In the genomic region with DNA sequence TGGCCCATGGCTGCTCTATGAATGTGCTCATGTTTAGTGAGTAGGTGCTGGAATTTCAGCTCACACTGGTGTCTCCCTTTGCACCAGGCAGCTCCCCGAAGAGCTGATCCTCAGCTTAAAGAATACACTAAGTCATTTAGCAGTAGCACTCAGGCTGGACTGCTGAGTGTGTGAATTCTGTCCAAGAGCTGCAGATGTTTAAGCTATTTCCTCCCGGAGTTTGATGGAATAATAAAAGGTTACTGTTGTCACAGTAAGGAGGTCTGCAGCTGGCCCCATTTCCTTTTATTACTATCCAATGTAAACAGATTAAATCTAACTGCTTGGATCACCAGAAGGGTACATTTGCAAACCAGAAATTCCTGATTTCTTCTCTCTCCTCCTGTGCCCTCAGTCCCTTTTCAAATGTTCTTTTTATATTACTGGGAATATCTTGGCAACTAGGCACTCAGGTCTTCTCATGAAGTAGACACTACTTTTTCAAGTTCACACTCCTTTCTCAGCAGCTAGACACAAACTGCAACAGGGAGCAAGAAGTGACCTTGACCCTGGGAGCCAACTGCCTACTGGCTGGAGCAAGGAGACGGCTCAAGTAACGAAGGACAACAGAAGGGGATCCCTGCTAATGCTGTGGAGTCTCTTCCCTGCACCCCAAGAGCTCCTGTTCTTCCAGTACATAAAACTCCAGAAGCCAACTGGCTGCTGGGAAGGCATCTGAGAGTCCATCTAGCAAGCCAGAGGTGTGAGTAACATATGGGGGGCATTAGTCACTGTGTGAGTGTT, we compare ENCODE assay signal across 12 mouse cellular contexts.
DNase-seq lines count a peak whose midpoint lies in the region; ATAC-seq and TF ChIP-seq lines count a peak whose summit lies in the region.
"Had no signal": no experiment of that assay in that cellular context is flagged by ENCODE, and none has a peak within 500 bp of the region (broad histone marks: within the 10 kb centered on the region; RNA-seq: fewer than 3 reads in every experiment).

No protein-coding gene starts in this region.

- no peak overlapping the region for H3K4me2 ChIP-seq in embryonic facial prominence, embryonic 12.5 days (replicated peaks)
- no peak overlapping the region for H3K4me2 ChIP-seq in heart, embryonic 12.5 days
- H3K4me2 ChIP-seq in limb, embryonic 13.5 days (replicated peaks), result peak overlapping the region; percentile 19
- H3K4me2 ChIP-seq in midbrain, embryonic 14.5 days (ENCODE audit: low read length), result no peak overlapping the region
- H3K4me2 ChIP-seq: neural tube, embryonic 13.5 days had no signal

- H3K4me3 ChIP-seq in kidney, adult 2 months (ENCODE audit: insufficient read depth, low read depth, low read length), result no peak overlapping the region
- no peak overlapping the region for H3K4me3 ChIP-seq in embryonic facial prominence, embryonic 12.5 days
- no peak overlapping the region for H3K4me3 ChIP-seq in heart, embryonic 12.5 days
- H3K4me3 ChIP-seq in limb, embryonic 13.5 days, result no peak overlapping the region
- no peak overlapping the region for H3K4me3 ChIP-seq in midbrain, embryonic 14.5 days (replicated peaks; ENCODE audit: low read depth, low read length)
- H3K4me3 ChIP-seq: neural tube, embryonic 13.5 days had no signal

- intact Hi-C loops in left cerebral cortex, postnatal 14 days (cut with DNase I), result no loop called here

- H3K27me3 ChIP-seq in kidney, adult 2 months (replicated peaks; ENCODE audit: control insufficient read depth, insufficient read depth, low read length), result no peaks in the 10 kb centered on the region
- H3K27me3 ChIP-seq in embryonic facial prominence, embryonic 12.5 days, result no peaks in the 10 kb centered on the region
- H3K27me3 ChIP-seq in heart, embryonic 12.5 days (replicated peaks), result no peaks in the 10 kb centered on the region
- no peaks in the 10 kb centered on the region for H3K27me3 ChIP-seq in limb, embryonic 13.5 days
- no peaks in the 10 kb centered on the region for H3K27me3 ChIP-seq in midbrain, embryonic 14.5 days (ENCODE audit: control insufficient read depth, insufficient read depth, low read length)
- H3K27me3 ChIP-seq: neural tube, embryonic 13.5 days had no signal

- peaks cover 20% of the 10 kb centered on the region for H3K4me1 ChIP-seq in kidney, adult 2 months (ENCODE audit: control insufficient read depth, insufficient read depth, low read length)
- peaks cover 16% of the 10 kb centered on the region for H3K4me1 ChIP-seq in embryonic facial prominence, embryonic 12.5 days
- H3K4me1 ChIP-seq in heart, embryonic 12.5 days (replicated peaks), result peaks cover 25% of the 10 kb centered on the region
- H3K4me1 ChIP-seq in limb, embryonic 13.5 days, result peaks cover 40% of the 10 kb centered on the region
- H3K4me1 ChIP-seq in midbrain, embryonic 14.5 days (ENCODE audit: control insufficient read depth, insufficient read depth, low read length), result no peaks in the 10 kb centered on the region

- no peaks in the 10 kb centered on the region for H3K9me3 ChIP-seq in embryonic facial prominence, embryonic 12.5 days
- H3K9me3 ChIP-seq in heart, embryonic 12.5 days (replicated peaks), result no peaks in the 10 kb centered on the region
- H3K9me3 ChIP-seq in limb, embryonic 13.5 days, result no peaks in the 10 kb centered on the region
- H3K9me3 ChIP-seq in midbrain, embryonic 14.5 days (ENCODE audit: control insufficient read depth, low read length), result no peaks in the 10 kb centered on the region
- H3K9me3 ChIP-seq: G1E; neural tube, embryonic 13.5 days had no signal

- no peak overlapping the region for H3K9ac ChIP-seq in embryonic facial prominence, embryonic 12.5 days
- H3K9ac ChIP-seq in heart, embryonic 12.5 days, result no peak overlapping the region
- H3K9ac ChIP-seq in limb, embryonic 13.5 days, result no peak overlapping the region
- H3K9ac ChIP-seq in midbrain, embryonic 14.5 days (replicated peaks; ENCODE audit: low read length), result no peak overlapping the region
- H3K9ac ChIP-seq: neural tube, embryonic 13.5 days had no signal

- no peak for ATAC-seq in embryonic facial prominence, embryonic 12.5 days (ENCODE audit: insufficient number of reproducible peaks, insufficient read depth, low FRiP score, low TSS enrichment)
- no peak for ATAC-seq in heart, embryonic 12.5 days (ENCODE audit: insufficient number of reproducible peaks, low FRiP score)
- peak; percentile 69; the same call in 1 of the 2 replicates for ATAC-seq in limb, embryonic 13.5 days (ENCODE audit: low FRiP score, low read depth)
- ATAC-seq in midbrain, embryonic 14.5 days (ENCODE audit: low FRiP score, low TSS enrichment), result no peak

- H3K36me3 ChIP-seq in kidney, adult 2 months (ENCODE audit: control insufficient read depth, insufficient read depth, low read length), result no peaks in the 10 kb centered on the region; the same call in 1 of the 2 replicates
- H3K36me3 ChIP-seq in embryonic facial prominence, embryonic 12.5 days, result 0 out of 2 replicates have a peak, but pooled peaks cover 8% of the 10 kb centered on the region
- peaks cover 9% of the 10 kb centered on the region for H3K36me3 ChIP-seq in heart, embryonic 12.5 days
- peaks cover 4% of the 10 kb centered on the region; the same call in 1 of the 2 replicates for H3K36me3 ChIP-seq in limb, embryonic 13.5 days
- H3K36me3 ChIP-seq in midbrain, embryonic 14.5 days (ENCODE audit: control insufficient read depth, insufficient read depth, low read length), result peaks cover 44% of the 10 kb centered on the region

- TF ChIP-seq CTCF in kidney, adult 2 months (conservative IDR thresholded peaks at IDR 0.05; ENCODE audit: insufficient read depth, insufficient read length, low read depth, low read length), result no peak

- WGBS in kidney, adult 2 months, result 41% methylated on average over 4 of the region's 4 CpGs
- 49% methylated on average over 4 of the region's 4 CpGs for whole genome bisulfite sequencing in embryonic facial prominence, embryonic 12.5 days
- 57% methylated on average over 4 of the region's 4 CpGs for WGBS in heart, embryonic 12.5 days
- 21% methylated on average over 4 of the region's 4 CpGs for WGBS in limb, embryonic 13.5 days
- 87% methylated on average over 4 of the region's 4 CpGs for WGBS in midbrain, embryonic 14.5 days

- no peak for TF ChIP-seq POLR2A in kidney, adult 2 months (IDR thresholded peaks at IDR 0.05; ENCODE audit: low read depth, low read length)

- H3K27ac ChIP-seq in kidney, adult 2 months (ENCODE audit: insufficient read depth, low read depth, low read length), result peak overlapping the region; percentile 32; the same call in 1 of the 2 replicates
- H3K27ac ChIP-seq in embryonic facial prominence, embryonic 12.5 days, result peak overlapping the region; percentile 62; the same call in 1 of the 2 replicates
- H3K27ac ChIP-seq in heart, embryonic 12.5 days (ENCODE audit: poor library complexity, severe bottlenecking), result 0 out of 2 replicates have a peak overlapping the region, but pooled peaks have one; percentile 4
- H3K27ac ChIP-seq in limb, embryonic 13.5 days, result peak overlapping the region; percentile 74
- H3K27ac ChIP-seq in midbrain, embryonic 14.5 days (replicated peaks; ENCODE audit: low read depth, low read length), result no peak overlapping the region
- H3K27ac ChIP-seq: neural tube, embryonic 13.5 days had no signal

- DNase-seq in kidney, adult 2 months, result peak; percentile 31
- no peak for DNase-seq in kidney, postnatal 25 days
- DNase-seq in midbrain, embryonic 14.5 days, result no peak
- no peak for DNase-seq in left cerebral cortex, postnatal 14 days (ENCODE audit: low spot score in 2 of 2)
- no peak for DNase-seq in urinary bladder, postnatal 25 days (ENCODE audit: low spot score)
- DNase-seq: lung, postnatal 14 days; thymus, postnatal 25 days had no signal
